Mouse (Mus musculus): ENCODE results near the gene Cdhr1.
"Not testable (repeated sequence)": the region's sequence is repeated elsewhere in the genome, so short reads cannot be mapped to it uniquely, and the experiment has no call there.

The Cdhr1 gene

DNA sequence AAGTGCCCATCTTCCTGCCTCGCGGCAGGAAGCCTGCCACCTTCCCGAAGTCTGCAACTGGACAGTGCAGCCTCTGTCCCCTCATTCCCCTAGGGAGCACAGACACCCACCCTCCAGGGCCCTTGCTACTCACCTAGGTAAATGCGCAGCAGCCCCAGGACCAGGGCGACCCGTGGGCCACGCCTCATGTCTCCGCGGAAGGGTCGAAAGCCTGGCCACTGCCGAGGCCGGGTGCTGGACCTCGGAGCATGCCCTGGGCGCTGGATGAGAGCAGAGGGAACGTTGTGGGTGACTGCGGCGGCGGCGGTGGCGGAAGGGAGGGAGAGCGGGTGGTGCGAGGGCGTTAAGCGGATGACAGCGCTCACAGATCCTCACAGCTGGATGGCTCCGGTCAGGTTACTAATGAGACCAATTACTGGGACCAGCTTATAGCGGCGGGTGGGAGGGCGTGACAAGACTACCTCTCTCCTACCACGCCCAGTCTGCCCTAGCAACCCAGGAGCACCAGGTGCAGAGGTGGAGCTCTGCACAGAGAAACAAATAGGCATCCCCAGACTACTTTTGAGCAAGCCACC lies at the start of gene Cdhr1:
Gene Cdhr1 (minus strand): TSS at position 392 of the 575 bp plus-strand sequence.
- peak; percentile 66 for DNase-seq (ENCODE audit: low spot score)

DNA sequence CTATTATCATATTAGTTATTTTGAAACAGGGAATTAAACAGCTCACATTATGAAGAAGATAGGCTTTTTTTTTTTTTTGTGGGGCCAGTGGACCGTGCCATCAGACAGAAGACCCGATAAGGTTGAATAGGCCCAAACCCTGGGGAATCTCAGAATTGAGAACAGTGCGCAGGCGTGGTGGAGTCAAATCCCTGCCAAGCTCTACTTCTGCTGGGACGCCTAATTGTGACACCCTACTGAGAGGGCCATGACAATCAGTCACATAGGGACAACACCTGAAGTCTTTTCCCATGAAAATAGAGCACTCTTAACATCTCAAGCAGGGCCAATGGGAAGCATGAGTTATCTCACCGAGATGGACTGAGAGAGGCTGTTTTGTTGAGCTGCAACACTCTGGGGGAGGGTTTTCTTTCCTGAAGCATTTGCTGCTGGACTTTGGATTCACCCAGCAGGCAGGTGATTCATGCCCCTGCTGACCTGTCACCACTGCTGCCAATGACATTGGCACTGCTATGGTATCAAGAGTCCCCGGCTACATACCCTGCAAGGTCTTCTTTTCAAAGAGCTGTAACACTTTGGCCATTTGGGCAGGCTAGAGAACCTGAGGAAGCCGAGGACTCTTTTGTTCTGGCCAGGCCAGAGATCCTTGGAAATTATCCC lies 41.0 kb upstream of the Cdhr1 start:
- DNase-seq (ENCODE audit: low spot score), result no peak

DNA sequence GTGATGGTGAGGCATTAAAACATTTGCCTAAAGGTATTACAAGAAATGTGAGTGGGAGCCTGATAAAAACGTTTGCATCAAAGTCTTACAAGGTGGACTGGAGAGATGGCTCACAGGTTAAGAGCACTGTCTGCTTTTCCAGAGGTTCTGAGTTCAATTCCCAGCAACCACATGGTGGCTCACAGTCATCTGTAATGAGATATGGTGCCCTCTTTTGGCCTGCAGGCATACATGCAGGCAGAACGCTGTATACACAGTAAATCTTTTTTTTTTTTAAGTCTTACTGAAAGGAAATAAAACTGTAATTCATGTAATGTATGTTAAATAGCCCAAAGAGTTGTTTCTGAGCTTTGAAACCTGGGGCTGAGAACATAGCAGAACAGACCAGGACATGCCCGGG lies 39.4 kb upstream of the Cdhr1 start:
- DNase-seq (ENCODE audit: low spot score), result not testable (repeated sequence)

DNA sequence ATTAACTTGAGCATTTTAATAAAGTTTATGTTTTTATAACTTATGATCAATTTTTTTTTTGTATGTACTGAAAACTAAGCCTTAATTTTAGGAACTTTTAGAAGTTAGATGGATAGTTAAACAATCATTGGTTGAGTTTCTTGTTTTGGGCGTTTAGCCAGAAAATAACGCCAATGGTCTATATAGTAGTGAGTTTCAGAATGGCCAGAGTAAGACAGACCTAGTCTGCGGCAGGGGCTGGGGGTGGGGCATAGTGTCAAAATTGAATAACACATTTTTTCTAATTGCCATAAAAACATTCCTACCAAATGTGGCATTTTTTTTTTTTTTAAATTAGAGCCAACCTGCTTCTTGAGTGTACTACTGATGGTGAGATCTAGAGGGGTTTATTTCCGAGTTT lies 38.0 kb upstream of the Cdhr1 start:
- DNase-seq (ENCODE audit: low spot score), result no peak

DNA sequence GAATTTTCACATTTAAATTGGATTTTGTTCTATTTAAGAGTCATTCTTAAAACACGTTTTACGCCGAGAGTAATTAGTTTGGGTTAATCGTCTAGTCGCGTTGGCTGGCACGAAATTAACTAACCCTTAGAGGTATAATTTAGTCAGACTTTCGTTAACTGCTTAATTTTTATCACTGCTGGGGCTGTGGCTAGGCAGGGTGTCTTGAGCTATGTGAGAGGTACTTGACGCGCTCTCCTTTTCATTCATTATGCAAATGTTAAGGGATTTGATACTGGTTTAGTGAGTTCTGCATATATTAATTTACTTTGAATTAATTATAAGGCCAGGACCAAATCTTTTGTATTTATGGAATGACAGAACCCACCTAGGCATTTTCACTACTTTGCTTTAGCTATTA lies 37.5 kb upstream of the Cdhr1 start:
- DNase-seq (ENCODE audit: low spot score), result no peak

DNA sequence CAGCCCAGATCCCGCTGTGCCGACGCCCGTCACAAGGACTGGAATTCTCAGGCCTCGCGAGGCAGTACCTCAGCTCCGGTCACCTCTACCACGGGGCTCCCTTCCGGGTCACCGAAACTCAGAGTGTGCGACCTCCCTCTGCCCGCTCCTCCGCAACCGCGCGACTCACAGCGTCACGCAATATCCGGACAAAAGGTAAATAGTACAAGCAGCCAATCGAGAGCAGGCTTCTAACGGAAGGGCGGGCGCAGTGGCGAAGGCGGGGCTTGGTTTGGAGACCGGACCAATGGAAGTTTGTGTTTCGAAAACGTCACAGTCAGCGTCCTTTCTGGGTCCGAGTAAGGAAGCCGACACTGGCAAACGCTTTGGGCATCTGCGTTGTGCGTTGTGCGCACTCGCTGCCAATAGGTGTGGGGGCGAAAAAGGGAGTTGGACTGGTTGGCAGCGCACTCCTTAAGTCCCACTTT lies 37.0 kb upstream of the Cdhr1 start, which contains the start of gene Ghitm:
Gene Ghitm (minus strand): TSS at position 146 of the 467 bp plus-strand sequence.
- peak; percentile 97 for DNase-seq (ENCODE audit: low spot score)

DNA sequence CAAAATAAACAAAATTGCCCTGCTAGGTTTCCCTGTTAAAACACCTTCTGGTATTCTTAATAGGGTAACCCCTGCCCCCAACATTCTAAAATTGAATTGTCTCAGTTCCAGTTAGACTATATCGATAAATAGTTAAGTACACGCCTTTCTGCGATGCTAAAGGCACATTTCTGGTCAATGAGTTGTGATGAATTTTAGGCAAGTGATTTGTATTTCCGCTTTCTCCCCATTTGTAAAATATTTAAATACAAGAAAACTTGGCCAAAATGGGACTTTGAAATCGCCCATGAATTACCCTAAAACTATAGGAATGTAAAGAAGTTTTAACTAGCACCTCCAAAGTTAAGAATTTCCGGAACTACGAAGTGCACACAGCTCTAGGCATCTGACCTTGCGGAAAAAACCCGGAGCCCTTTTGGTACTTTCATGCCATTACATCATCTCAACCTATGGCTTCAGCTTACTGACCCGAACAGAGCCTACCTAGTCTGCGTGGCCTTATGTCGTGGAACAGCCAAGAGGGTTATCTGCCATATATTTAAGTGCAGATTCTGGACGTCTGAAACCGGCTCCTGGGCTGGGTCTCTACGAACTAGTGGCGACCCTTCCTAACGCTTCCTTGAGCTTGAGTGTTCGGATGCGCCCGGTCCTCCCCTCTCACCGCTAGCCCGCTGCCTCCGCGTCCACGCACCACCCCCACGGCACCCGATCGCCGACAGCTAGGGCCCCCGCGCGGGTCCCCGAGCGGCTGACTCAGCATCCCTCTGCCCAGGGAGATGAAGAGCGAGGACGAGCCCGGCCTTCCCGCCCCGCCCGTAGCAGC lies 36.4 kb upstream of the Cdhr1 start:
- peak; percentile 47 for DNase-seq (ENCODE audit: low spot score)

DNA sequence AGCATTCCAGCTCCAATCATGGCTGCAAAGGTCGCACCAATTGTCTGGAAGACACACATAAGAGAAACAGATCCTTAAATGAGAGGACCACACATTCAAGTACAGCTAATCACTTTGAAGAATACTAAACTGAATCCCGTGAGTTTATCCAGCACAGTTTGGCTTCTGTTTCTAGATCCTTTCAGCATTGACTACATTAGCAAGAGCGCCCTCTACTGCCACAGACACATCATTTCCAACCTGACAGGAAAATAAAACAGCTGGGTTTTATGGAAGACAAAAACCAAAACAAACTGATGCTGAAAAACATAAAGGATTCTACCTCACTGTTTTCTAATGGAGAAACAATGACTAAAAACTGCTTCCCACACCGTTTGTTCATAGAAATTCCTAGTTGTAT lies 29.5 kb upstream of the Cdhr1 start:
- peak; percentile 72 for DNase-seq (ENCODE audit: low spot score)

DNA sequence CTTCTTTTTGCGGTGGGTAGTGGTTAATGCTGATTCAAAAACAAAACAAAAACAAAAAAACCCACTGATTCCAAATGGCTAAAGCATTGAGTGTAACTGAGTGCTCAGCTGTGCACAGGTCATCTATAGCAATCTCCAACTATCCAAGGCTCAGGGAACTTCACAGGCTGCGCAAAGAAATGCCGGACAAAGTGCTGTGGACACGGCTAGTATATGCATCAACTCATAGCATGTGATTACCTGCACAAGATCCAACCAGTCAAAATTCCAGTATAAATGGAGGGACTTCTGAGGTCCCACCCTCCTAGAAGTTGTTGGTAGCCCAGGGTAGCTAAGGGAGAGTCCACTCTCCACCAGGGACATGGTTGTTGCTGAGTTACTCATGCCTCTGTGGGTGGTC lies 21.1 kb upstream of the Cdhr1 start:
- no peak for DNase-seq (ENCODE audit: low spot score)

DNA sequence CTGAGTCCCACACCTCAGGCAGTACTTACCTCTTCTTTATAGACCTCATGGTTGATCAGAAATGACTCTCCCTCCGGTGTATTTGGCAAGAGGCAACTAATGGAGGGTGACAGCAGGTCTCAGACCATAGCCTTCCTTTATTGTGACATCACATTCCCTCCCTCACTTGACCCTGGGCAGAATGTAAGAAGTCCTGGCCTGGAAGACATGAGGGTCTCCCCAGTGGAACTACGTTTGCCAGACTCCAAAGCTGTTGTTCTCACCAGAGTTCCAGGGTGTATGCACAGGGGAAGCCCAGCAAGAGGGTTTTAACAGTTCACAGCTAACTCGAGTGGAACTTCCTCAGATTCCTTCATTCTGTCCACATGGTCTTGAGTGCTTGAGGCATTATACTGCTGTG lies 15.8 kb upstream of the Cdhr1 start, which contains the start of gene 2610528A11Rik:
Gene 2610528A11Rik (minus strand): TSS at position 101 of the 400 bp plus-strand sequence.
- no peak for DNase-seq (ENCODE audit: low spot score)

DNA sequence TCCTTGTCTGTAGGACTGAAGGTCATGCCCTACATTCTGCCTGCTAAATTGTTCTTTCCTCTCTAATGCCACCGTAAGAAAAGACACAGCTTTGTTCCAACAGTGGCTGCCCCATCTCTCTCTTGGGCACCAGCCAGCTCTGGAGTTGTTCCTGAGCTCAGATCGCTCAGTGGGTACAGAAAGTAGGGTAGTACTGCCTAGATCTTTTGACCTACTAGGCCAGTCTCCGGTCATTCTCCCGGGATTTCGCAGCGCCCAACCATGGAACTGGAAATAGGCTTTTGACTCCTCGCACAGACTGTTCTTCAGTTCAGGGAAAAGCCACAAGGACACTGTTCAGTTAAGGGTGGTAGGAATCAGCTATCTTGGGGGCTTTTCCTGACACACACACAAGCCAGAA lies 14.8 kb upstream of the Cdhr1 start:
- no peak for DNase-seq (ENCODE audit: low spot score)

DNA sequence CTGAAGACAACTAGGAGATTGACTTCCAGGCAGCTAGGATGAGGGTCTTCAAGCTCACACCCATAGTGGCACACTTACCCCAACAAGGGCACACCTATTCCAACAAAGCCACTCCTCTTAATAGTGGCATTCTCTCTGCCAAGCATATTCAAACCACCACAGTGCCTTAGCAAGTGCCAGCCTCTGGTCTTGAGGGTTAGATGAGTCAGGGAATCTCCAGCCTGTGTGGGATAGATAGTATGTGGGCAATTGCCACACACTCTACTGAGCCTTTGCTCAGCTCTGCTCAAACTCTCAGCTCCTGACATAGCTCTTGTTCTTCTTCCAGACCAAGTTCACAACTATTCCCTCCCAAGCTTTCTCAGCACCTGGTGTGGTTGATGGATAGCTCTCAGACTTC lies 13.2 kb upstream of the Cdhr1 start:
- DNase-seq (ENCODE audit: low spot score), result no peak

DNA sequence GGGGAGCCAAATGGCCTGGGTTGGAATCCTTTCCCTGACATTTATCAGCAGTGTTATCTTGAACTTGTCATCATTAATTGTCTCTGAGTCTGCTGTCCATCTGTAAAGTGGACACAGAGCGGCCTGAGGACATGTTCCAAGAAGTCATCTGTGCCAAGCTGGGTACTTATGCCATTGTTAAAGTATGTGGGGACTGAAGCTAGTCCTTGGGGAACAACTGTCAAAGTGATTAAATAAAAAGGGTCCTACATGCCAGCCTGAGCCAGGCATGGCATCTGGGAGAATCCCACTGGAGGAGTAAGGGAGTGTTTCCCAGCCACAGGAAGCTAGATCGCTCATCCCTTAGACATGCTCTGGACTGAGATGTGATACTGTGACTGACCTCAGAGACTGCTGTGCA lies 12.3 kb upstream of the Cdhr1 start:
- peak; percentile 8 for DNase-seq (ENCODE audit: low spot score)

DNA sequence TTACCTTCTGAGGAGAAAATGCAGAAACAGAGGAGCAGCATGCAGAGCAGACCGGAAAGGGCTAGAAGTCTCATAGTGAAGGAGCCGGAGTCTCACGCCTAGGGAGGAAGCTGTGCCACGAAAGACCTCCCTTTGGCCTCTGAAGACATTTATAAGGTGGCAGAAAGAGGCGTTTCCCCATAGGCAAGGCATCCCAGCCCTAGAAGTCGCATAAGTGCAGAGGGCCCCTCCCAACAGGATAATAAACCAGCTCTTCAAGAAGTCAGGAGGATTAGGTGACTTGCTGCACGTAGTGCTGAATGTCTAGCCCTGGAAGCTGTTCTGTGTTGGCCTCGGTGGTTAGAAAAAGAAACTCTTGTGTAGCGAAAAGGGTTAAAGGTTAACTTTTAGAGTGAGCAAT lies 11.8 kb upstream of the Cdhr1 start:
- DNase-seq (ENCODE audit: low spot score), result peak; percentile 10

DNA sequence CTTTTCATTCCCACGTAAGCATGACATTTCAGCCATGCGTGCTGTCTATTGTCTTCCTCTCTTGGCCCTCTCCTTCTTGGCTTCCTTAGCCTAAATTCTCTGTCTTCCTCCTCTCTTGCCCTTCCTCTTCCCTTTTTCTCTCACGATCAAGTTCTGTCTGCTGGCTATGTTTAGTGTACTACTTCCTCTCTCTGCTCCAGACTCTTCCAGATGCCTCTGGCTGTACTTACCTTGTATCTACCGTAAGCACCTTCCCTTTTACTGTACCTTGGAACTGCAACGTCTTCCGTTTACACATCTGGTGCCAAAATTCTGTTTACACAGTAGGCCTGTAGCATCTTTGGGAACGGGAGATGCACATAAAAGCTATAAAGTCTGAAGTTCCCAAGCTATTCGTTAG lies 11.3 kb upstream of the Cdhr1 start:
- no peak for DNase-seq (ENCODE audit: low spot score)

DNA sequence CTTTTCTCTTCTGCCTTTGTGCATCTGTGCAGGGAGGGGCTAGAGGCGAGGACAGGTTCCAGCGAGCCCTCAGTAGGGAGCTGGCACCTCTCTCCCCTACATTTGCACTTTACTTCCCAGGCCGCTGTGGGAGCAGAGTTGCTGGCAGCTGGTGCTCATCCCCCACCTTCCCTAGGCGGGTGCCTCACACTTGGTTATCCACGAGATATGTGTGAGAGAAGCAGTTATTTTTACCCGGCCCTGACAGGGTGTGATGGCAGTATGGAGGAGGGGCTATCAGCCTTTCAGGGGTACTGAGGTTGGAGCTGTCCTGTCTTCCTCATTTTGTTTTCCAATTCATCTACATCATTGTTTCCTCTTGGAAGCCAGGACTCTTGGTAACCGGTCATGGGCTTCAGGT lies 7.7 kb upstream of the Cdhr1 start:
- no peak for DNase-seq (ENCODE audit: low spot score)

DNA sequence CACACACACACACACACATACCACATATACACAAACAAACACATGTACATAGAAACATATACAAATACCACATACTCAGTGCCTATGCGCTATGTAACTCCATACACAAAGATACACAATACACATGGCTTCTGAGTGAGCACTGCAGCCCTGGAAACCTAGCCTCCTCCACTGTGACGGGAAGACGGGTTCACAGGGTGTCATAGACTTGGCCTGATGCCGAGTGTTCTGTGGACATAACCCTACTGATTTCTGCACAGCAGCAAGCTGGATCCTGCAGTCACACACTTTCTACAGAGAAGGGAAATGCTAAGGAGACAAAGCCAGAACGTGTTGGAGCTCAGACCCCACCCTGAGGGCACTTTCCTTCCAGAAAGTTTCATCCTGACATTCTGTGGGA lies 6.6 kb upstream of the Cdhr1 start:
- DNase-seq (ENCODE audit: low spot score), result no peak

DNA sequence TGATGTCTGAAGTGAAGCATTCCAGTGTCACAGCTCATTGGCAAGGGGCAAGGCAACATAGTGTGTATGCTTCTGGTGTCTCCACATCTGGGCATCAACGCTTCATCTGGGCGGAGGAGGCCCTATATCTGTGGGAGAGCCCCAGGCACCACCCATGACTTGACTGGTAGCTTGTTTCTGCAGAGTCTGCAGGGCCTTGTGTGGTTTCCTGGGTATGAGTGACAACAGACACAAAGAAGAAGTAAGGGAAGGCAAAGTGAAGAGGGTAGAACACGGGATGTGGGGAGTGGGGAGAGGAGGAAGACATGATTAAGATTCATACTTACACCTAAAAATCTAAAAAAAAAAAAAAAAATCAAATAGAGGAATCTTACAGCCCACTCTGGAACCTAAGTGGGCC lies 4.3 kb upstream of the Cdhr1 start:
- DNase-seq (ENCODE audit: low spot score), result no peak

DNA sequence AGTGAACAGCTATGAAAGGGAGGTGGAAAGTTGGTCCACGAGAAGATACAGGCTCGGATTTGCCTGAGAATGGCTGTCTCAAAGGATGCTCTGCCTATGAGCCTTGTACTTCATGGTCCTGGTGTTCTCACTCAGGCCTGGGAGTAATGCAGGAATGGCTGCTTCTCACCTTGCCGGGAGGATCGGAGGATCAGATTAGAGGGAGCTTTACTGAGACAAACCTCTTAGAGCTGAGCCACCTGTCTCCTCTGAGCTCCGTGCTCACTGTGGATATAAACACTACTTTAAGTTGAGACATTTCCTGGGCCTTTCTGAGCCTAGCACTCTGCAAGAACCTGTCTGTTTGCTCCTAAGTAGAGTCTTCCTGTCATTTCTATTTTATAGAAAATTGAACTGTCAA lies 3.4 kb upstream of the Cdhr1 start:
- DNase-seq (ENCODE audit: low spot score), result no peak

DNA sequence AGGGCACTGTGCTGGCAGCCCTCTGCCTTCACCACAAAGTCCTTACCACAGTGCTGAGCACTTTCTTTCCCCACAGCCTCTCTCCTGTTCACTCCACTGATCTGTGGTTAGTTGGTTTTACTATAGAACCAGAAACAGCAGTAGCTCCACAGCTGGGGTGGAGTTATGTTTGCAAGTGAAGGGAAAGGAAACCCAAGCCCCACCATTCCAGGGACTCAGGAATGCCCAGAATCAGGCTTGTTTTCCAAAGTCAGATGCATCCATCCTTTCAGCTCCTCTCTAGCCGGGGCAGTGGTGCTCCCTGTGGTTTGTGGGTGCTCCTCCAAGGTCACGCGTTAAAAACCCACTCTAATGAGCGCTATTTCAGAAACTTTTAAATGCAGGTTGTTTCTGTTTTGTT lies 2.6 kb downstream of the Cdhr1 start:
- DNase-seq (ENCODE audit: low spot score), result no peak

DNA sequence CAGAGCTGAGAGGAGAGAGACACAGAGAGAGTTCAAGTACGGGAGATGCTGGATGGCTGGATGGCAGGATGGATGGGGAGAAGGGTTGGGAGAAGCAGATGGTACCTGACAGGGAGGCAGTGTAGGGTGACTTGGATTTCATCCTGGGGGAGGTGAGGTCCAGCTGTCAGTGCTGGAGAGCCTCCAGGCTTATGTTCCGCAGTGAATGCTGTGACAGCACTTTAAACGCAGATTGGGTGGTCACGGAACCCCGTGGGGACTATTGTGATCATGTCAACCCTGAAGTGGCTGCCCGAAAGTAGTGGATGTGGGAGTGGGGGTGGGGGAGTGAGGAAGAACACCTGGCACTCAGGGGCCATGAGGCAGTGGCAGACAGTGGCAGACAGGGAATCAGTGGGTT lies 3.7 kb downstream of the Cdhr1 start:
- DNase-seq (ENCODE audit: low spot score), result no peak

DNA sequence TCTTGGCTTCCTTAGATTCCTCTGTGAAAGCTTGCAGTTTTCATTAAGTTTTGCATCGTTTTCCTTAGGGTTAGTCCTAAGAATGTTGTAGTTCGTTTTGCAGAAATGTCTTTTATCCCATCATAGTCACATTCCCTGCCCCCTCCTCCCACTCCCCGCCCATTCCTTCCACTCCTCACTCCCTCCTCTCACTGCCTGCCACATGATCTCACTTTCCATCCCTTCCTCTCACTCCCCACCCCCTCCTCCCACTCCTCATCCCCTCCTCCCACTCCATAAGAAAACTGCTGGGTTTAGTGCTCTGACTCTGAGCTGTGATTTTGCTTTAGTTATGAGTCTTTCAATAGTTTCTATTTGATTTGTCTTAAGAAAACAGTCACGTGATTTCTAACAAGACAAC lies 14.4 kb downstream of the Cdhr1 start:
- DNase-seq (ENCODE audit: low spot score), result no peak

DNA sequence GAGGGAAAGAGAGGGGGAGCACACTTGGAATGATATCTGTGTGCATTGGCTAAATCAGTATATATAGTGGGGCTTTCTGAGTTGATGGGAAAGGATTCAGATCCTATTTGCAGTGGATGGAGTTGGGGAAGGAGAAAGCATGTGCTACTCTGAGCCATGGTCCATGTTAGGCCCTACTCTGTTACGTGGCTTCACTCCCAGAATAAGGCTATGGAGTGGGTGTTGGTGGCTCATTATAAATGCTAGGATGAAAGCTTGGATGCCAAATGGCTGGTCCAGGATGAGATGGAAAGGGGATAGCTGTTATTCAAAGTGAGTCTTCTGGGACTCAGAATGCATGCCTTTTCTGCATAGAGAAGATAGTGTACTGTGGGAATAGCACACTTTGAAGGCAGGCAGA lies 17.4 kb downstream of the Cdhr1 start:
- DNase-seq (ENCODE audit: low spot score), result no peak
